Mouse (Mus musculus) layer of hippocampus, postnatal 10 days (tissue): ENCODE data around the gene Cbx4. TPM values are rescaled to one million over a fixed set of nuclear protein-coding genes. Genes with fewer than 3 reads are reported as not detected.
A peak's percentile ranks its signal among the peaks of the same experiment; 100 is the strongest.

Experiments
- DNase-seq, 2 experiments: peaks; one replicate each; pipeline ENCODE4 v3.0.0; 2021; ENCODE audit warnings: low spot score in 2 of 2
- long read RNA-seq: library from polyadenylated mRNA; stranded (forward); transcript quantifications from one replicate; pipeline ENCODE4 v2.0.0, GENCODE M21; 2023
- total RNA-seq, 2 experiments: library from RNA; stranded (reverse); gene quantifications; 2 replicates each; pipeline ENCODE4 v1.2.3; 2021

Cbx4 gene
- total RNA-seq: 10 to 100 TPM; 49.2 to 51.2 TPM
- long read RNA-seq, full-length matches to known transcripts: 35 of 61 reads
- long read RNA-seq, partial matches to known transcripts: 2 of 61 reads
- long read RNA-seq, other reads (novel, unspliced or antisense): 24 of 61 reads

GRCm38 (mm10) chr11:119086144-119086971, at the start of gene Cbx4:
TSS of gene Cbx4 (minus strand) at chr11:119086221.
- peak; percentile 84 to 91 for DNase-seq

GRCm38 (mm10) chr11:119134586-119134985, 48.6 kb upstream of the Cbx4 start:
- DNase-seq: no peak

DNA sequence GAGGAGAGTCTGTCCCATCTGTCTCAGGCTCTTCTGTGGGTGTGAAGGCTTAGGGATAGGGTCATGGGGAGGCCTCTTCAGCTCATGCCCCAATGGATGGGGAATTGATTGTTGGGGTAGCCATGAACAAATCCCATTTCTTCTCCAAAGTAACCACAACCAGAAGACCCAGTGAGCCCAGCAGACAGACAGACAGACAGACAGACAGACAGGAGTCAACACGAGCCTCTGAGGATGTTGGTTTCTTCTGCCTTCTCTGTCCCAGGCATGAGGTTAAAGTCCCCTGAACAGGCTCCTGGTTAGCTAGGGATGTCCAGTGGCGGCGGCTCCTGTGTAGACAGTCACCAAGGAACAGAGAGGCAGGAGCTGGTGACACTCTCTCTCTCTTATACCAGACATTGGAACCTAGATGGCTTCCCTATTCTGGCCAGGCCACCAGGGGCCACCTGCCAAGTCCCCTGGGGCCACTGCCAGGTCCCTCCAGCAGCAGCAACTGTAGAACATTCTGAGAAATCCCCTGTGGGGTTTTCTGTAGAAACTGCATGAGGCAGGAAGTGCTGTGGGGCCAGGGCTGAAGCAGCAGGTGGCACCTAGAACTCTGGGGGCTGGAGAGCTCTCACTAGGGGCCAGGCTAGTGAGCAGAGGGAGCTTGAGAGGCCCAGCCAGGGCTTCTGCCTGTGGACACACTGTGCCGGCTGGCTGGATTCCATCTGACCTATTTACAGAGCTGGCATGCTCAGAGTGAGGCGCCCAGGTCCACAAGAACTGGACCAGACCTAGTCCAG, 47.6 kb upstream of the Cbx4 start:
- peak; percentile 53 to 62 for DNase-seq

DNA sequence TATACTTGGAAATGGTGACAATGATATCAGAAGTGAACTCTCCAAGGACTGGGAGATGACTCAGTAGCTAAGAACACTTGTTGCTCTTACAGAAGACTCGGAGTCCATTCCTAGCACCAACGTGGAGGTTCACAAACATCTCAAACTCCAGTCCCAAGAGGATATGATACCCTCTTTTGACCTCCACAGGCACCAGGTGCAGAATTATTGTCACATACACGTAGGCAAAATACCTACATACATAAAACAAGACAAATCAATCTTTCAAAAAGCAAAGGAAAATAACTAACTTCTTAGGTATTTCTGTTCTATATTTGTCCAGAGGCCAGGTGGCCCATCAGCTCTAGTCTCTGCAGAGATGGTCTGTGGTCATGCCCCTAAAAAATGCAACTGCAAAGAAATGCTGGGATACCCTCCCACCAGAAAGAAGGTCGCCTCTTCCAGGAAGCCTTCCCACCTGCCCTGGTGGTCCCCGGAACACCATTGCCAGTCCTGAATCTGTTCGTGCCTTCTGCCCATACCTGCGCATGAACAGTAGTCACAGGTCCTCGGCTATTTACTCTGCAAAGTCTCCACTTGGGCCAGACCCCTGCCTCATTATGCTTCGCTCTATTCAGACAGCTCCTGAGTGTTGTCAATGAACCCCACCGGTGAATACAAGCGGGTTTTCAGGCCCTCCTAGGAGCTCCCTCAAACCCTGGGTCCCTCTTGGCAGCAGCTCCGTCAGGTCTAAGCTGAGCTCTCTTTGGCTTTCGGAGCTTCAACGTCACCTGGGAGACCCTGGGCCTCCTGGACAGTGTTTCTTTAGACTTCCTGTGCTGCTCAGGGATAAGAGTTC, 46.4 kb upstream of the Cbx4 start:
- no peak for DNase-seq

GRCm38 (mm10) chr11:119130081-119130765, 44.2 kb upstream of the Cbx4 start:
- DNase-seq: no peak

DNA sequence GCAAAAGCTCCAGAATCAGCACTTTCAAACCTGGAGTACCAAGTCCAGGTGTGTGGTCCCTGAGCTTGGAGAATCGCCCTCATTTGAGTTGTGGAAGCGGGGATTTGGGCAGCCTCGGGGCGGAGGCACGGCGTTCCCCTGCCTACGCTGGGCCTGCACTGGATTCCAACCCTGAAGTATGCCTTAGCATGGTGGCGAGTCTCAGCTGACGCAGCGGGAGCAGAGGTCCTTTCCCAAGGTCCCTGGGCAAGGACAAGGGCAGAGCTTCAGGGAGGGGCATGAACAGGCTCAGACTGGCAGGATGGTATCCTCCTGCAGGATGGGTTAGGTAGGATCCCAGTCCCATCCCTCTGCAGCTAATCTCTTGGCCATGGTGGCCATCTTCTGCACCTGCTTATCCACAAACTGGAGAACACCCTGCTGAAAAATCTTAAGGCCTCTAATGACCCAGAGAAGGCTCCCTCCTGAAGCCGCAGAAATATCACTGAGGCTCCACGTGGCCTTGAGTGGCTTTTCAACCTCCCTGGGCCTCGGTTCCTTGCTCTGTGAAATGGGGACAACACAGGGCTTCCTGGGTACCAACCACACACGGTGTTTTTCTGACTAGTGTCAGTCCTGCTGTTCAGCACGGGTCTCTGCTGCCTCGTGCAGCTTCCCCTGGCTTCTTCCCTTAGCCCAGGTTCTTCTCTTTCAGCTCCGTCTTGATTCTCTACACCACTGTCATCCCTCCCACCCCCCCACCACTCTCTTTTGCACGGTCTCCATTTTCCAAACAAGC, 43.4 kb upstream of the Cbx4 start:
- no peak for DNase-seq

- no peak for DNase-seq
Observed at GRCm38 (mm10) chr11:119128668-119129280, 42.8 kb upstream of the Cbx4 start.

GRCm38 (mm10) chr11:119127686-119128473, 41.9 kb upstream of the Cbx4 start:
- no peak for DNase-seq

- no peak for DNase-seq
Observed at GRCm38 (mm10) chr11:119127147-119127546, 41.1 kb upstream of the Cbx4 start.

GRCm38 (mm10) chr11:119125929-119126861, 40.2 kb upstream of the Cbx4 start:
- peak; percentile 59 to 60 for DNase-seq

GRCm38 (mm10) chr11:119124536-119124935, 38.5 kb upstream of the Cbx4 start:
- no peak for DNase-seq

DNA sequence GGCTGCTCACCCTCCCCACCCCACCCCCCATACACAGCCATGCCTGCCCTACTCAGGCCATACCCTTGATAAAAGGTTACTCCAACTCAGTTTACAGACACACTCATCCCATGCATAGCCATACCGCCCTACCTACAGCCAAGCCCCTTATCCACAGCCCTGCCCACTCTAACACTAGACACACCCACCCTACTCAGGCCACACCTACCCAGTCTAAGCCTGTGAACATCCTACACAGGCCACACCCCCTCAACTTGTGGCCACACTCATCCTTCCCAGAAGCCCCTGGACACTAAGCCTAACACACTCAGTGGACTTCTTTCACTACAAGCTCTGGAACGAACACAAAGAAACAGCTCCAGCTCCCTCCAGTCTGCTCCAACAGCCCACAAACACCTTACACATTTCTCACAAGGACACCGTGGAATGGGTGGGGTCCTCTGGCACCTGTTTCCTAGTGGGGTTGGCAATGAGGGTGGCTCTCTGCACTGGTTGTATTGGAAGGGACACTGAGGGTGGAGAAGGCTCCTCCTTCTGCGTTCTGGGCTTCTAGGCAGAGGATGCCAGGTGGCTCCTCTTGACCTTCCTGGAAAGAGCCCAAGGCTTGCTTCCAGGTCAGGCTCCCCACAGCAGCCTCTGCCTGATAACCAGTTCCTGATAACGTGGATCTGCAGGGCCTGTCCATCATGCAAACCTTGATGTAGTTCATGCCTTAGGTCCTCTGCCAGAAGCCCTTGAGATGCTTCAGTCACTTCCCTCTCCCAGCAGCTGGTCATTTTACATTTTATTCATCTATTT, 37.7 kb upstream of the Cbx4 start:
- DNase-seq: no peak

GRCm38 (mm10) chr11:119122396-119122795, 36.4 kb upstream of the Cbx4 start:
- DNase-seq: no peak

DNA sequence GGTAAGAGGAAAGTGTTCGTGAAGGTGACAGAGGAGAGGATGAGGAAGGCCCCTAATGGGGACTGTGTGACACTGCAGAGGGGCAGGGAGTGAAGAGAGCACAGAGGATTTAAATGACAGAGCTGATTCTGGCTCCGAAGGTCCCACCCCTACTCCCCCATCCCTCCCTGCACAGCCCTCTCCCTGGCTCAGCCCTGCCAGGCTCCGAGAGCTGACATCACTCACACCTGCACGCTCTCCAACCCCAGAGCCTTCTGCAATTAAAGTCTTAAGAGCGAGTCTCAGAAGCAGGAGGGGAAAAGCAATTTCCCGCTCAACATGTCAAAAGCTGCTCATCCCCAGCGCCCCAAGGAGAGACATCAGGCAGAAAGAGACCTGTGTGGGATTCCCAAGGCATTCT, 32.9 kb upstream of the Cbx4 start:
- DNase-seq: no peak

- no peak for DNase-seq
Observed at GRCm38 (mm10) chr11:119117945-119118344, 31.9 kb upstream of the Cbx4 start.

DNA sequence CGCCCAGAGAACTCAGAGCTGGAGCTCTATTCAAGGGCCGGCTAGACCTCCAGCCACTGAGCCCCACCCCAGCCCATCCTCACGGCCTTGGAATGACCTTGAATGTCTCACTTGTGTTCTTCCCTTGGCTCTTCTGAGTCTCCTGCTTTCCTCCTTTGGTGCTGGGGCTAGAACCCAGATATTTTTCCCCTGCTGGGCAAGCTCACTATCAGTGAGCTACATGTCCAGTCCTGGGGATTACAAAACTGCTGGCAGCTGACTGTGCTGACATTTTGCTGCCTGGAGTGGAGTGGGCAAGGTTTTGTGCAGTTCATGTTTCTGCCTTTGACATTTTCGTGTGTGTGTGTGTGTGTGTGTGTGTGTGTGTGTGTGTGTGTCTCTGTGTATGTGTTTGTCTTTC, 31.0 kb upstream of the Cbx4 start:
- no peak for DNase-seq

DNA sequence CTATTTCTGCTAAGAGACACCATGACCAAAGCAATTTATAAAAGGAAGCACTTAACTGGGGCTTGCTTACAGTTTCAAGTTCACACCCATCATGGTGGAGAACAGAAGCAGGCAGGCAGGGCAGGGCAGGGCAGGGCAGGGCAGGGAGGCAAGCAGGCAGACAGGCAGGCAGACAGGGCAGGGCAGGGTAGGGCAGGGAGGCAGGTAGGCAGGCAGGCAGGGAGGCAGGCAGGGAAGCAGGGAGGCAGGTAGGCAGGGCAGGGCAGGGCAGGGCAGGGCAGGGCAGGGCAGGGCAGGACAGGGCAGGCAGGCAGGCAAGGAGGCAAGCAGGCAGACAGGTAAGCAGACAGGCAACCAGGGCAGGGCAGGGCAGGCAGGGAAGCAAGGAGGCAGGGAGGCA, 26.7 kb upstream of the Cbx4 start:
- no peak for DNase-seq
